Mouse (Mus musculus): ENCODE results near the gene Cnpy3. TPM values are rescaled to one million over a fixed set of nuclear protein-coding genes. Genes with fewer than 3 reads are reported as not detected.

Gene Cnpy3
- polyA plus RNA-seq, 1 experiment from 2014 or later: 79.3 TPM

DNA sequence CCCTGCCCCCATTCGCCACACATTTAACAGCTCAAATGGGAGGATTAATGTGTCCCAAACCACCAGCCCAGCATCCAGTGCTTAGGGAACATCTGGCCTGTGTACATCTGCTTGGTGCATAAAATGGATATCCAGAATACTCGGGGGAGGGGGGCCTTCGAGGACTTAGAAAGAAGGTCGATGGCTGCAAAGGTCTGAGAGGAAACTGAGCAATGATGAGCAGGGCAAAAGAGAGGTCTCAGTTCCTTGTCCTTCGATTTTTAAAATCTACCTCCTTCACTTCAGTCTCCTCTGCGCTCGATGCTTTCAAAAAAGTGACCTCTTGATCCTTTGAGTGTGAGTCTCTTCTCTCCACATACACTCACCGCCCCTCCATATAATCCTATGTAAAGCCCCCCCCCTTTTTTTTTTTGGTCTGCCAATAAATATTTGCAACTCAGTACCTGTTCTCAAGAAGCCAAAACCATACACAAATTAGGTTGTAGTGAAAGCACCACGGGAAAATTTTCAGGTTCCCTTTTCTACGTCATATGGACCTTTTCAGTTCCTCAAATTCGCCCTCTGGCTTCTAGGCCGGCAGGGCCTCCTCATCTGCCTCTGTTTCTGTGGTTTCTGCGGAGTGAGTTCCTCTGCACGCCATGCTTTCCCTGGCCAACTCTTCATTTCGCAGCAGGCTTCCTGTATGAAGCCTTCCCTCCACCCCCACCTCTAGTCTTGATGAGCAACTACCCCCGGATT lies 789 bp downstream of the Cnpy3 start:
- peak overlapping the region; percentile 84 for H3K27ac ChIP-seq
- peak overlapping the region; percentile 77 for H3K4me2 ChIP-seq
- no peaks in the 10 kb centered on the region for H3K9me3 ChIP-seq
- H3K4me1 ChIP-seq: peaks cover 10% of the 10 kb centered on the region
- peak overlapping the region; percentile 68 for H3K4me3 ChIP-seq (replicated peaks)
- no peaks in the 10 kb centered on the region for H3K27me3 ChIP-seq (replicated peaks)
- WGBS: 15% methylated on average over 16 of the region's 16 CpGs
- no peak; the same call in 1 of the 2 replicates for ATAC-seq (ENCODE audit: insufficient read depth, low FRiP score, low read depth)
- no peaks in the 10 kb centered on the region for H3K36me3 ChIP-seq
- peak overlapping the region; percentile 63 for H3K9ac ChIP-seq

- Histone ChIP-seq H3K9me3 (no peaks in the 10 kb centered on the region), H3K27me3 (replicated peaks) (no peaks in the 10 kb centered on the region), H3K4me2 (peak overlapping the region; percentile 77), H3K4me3 (replicated peaks) (peak overlapping the region; percentile 68), H3K9ac (peak overlapping the region; percentile 63; the same call in 1 of the 2 replicates), H3K36me3 (no peaks in the 10 kb centered on the region), H3K27ac (no peak overlapping the region), H3K4me1 (peaks cover 10% of the 10 kb centered on the region)
- ATAC-seq (ENCODE audit: insufficient read depth, low FRiP score, low read depth): no peak
- WGBS: 82% methylated on average over 4 of the region's 4 CpGs
Observed at GRCm38 (mm10) chr17:46750580-46750979, 1.4 kb downstream of the Cnpy3 start.

DNA sequence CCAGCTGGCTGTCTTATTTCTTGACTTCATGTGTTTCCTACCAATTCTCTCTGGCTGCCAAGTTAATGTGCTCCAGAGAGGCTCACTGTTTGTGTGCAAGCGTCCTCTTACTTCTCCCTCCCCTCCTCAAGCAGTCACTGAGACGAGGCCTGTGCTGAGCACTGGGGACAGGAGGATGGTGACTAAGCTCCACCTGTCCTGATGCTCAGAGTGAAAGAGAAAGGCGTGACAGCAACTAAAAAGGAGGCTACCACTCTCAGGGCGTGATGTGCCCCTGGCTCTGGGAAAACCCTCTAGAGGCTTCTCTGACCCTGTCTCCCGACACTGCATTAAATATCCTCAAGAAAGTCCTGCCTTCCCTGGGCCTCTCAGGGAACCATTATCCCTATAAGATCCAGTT lies 2.7 kb downstream of the Cnpy3 start:
- Histone ChIP-seq H3K9me3 (no peaks in the 10 kb centered on the region), H3K4me1 (peaks cover 10% of the 10 kb centered on the region), H3K4me3 (replicated peaks) (no peak overlapping the region), H3K4me2 (no peak overlapping the region), H3K36me3 (peaks cover 6% of the 10 kb centered on the region; the same call in 1 of the 2 replicates), H3K27ac (no peak overlapping the region), H3K9ac (no peak overlapping the region), H3K27me3 (replicated peaks) (no peaks in the 10 kb centered on the region)
- ATAC-seq (ENCODE audit: insufficient read depth, low FRiP score, low read depth): no peak
- 90% methylated on average over 5 of the region's 5 CpGs for WGBS

DNA sequence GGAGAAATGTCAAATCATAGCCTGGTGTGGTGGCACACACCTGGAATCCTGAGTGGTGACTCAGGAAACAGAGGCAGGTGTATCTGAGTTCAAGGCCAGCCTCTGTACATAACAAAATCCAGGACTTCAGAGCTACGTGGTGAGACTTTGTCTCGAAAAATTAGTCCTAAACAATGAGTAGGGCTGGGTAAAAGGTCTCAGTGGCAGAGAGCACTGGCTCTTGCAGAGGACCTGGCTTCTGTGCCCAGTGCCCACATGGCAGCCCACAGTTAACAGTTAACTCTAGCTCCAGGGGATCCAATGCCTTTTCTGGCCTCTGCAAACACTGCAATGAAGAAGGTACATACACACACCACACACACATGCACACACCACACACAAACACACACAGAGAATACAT lies 4.2 kb downstream of the Cnpy3 start:
- no peak overlapping the region for H3K27ac ChIP-seq
- peaks cover 10% of the 10 kb centered on the region for H3K4me1 ChIP-seq
- H3K4me3 ChIP-seq (replicated peaks): no peak overlapping the region
- H3K9ac ChIP-seq: no peak overlapping the region
- H3K4me2 ChIP-seq: no peak overlapping the region
- peaks cover 6% of the 10 kb centered on the region; the same call in 1 of the 2 replicates for H3K36me3 ChIP-seq
- no peaks in the 10 kb centered on the region for H3K9me3 ChIP-seq
- ATAC-seq (ENCODE audit: insufficient read depth, low FRiP score, low read depth): no peak
- H3K27me3 ChIP-seq (replicated peaks): no peaks in the 10 kb centered on the region
- WGBS: 89% methylated on average over 2 of the region's 2 CpGs

- H3K9me3 ChIP-seq: no peaks in the 10 kb centered on the region
- 75% methylated on average over 8 of the region's 8 CpGs for WGBS
- no peaks in the 10 kb centered on the region for H3K27me3 ChIP-seq (replicated peaks)
- no peak overlapping the region for H3K27ac ChIP-seq
- peaks cover 11% of the 10 kb centered on the region; the same call in 1 of the 2 replicates for H3K36me3 ChIP-seq
- no peak for ATAC-seq (ENCODE audit: insufficient read depth, low FRiP score, low read depth)
- H3K4me2 ChIP-seq: no peak overlapping the region
- H3K4me3 ChIP-seq (replicated peaks): no peak overlapping the region
- H3K4me1 ChIP-seq: peaks cover 5% of the 10 kb centered on the region
- no peak overlapping the region for H3K9ac ChIP-seq
Observed at GRCm38 (mm10) chr17:46747234-46747633, 4.8 kb downstream of the Cnpy3 start.

DNA sequence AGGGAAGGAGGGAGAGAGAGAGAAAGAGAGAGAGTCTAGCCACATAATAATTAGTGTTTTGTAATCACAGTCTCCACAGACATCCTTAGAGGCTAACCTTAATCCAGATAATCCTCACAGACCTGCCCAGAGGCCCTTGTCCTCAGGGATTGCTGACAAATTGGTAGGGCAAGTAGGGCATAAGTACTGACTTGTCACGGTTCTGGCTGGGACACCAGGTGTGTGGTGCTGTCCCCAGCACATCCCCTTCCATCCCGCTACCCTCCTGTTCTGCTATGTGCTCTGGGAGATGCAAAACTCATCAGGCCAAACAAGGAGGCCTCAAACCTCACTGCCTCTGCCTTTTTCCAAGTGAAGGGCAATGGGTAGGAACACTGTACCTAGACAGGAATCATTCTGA lies 6.5 kb downstream of the Cnpy3 start:
- H3K27ac ChIP-seq: no peak overlapping the region
- no peak for ATAC-seq (ENCODE audit: insufficient read depth, low FRiP score, low read depth)
- H3K27me3 ChIP-seq (replicated peaks): no peaks in the 10 kb centered on the region
- no peak overlapping the region for H3K9ac ChIP-seq
- no peak overlapping the region for H3K4me3 ChIP-seq (replicated peaks)
- peaks cover 11% of the 10 kb centered on the region; the same call in 1 of the 2 replicates for H3K36me3 ChIP-seq
- no peak overlapping the region for H3K4me2 ChIP-seq
- H3K9me3 ChIP-seq: no peaks in the 10 kb centered on the region
- 80% methylated on average over 2 of the region's 2 CpGs for WGBS
- H3K4me1 ChIP-seq: no peaks in the 10 kb centered on the region

- 86% methylated on average over 9 of the region's 9 CpGs for WGBS
- ATAC-seq (ENCODE audit: insufficient read depth, low FRiP score, low read depth): no peak
- H3K4me3 ChIP-seq (replicated peaks): no peak overlapping the region
- no peak overlapping the region for H3K4me2 ChIP-seq
- H3K36me3 ChIP-seq: peaks cover 11% of the 10 kb centered on the region
- no peaks in the 10 kb centered on the region for H3K4me1 ChIP-seq
- H3K27me3 ChIP-seq (replicated peaks): no peaks in the 10 kb centered on the region
- no peaks in the 10 kb centered on the region for H3K9me3 ChIP-seq
- H3K9ac ChIP-seq: no peak overlapping the region
- H3K27ac ChIP-seq: no peak overlapping the region
Observed at GRCm38 (mm10) chr17:46742986-46743385, 9.0 kb downstream of the Cnpy3 start.

- H3K4me1 ChIP-seq: no peaks in the 10 kb centered on the region
- no peaks in the 10 kb centered on the region for H3K9me3 ChIP-seq
- 94% methylated on average over 6 of the region's 6 CpGs for WGBS
- H3K27me3 ChIP-seq (replicated peaks): no peaks in the 10 kb centered on the region
- no peak overlapping the region for H3K4me2 ChIP-seq
- no peak overlapping the region for H3K27ac ChIP-seq
- H3K9ac ChIP-seq: no peak overlapping the region
- H3K36me3 ChIP-seq: peaks cover 11% of the 10 kb centered on the region
- H3K4me3 ChIP-seq (replicated peaks): no peak overlapping the region
- ATAC-seq (ENCODE audit: insufficient read depth, low FRiP score, low read depth): no peak
Observed at GRCm38 (mm10) chr17:46741305-46741704, 10.7 kb downstream of the Cnpy3 start.

- no peaks in the 10 kb centered on the region for H3K27me3 ChIP-seq (replicated peaks)
- ATAC-seq (ENCODE audit: insufficient read depth, low FRiP score, low read depth): no peak
- no peak overlapping the region for H3K9ac ChIP-seq
- no peaks in the 10 kb centered on the region for H3K9me3 ChIP-seq
- no peaks in the 10 kb centered on the region; the same call in 1 of the 2 replicates for H3K36me3 ChIP-seq
- no peaks in the 10 kb centered on the region for H3K4me1 ChIP-seq
- 59% methylated on average over 10 of the region's 10 CpGs for WGBS
- no peak overlapping the region for H3K27ac ChIP-seq
- H3K4me3 ChIP-seq (replicated peaks): no peak overlapping the region
- H3K4me2 ChIP-seq: no peak overlapping the region
Observed at GRCm38 (mm10) chr17:46736160-46736559, 15.9 kb downstream of the Cnpy3 start.

GRCm38 (mm10) chr17:46735287-46735686 lies 16.7 kb downstream of the Cnpy3 start:
- Histone ChIP-seq H3K27me3 (replicated peaks) (no peaks in the 10 kb centered on the region), H3K4me2 (no peak overlapping the region), H3K9me3 (no peaks in the 10 kb centered on the region), H3K36me3 (no peaks in the 10 kb centered on the region; the same call in 1 of the 2 replicates), H3K4me1 (no peaks in the 10 kb centered on the region), H3K27ac (no peak overlapping the region), H3K9ac (no peak overlapping the region), H3K4me3 (replicated peaks) (no peak overlapping the region)
- ATAC-seq (ENCODE audit: insufficient read depth, low FRiP score, low read depth): peak; percentile 67; the same call in 1 of the 2 replicates
- WGBS: 86% methylated on average over 7 of the region's 7 CpGs

DNA sequence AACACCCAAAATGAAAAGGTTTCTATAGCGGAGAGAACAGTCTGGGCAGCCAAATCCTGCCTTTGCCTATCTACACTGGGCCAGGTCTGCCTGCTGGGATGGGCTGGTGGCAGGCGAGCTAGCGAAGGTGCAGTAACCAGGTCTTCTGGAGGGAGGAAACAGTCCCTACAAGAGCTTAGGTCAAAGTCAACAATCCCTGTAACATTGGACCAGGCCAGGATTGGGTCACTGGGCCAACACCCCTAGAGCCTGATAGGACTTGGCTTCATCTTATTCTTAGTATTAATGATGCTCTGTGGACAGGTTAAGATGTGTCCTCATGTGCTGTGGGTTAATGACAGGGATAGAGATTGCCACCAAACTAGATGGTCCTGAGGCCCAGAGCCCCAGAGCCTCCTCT lies 18.0 kb downstream of the Cnpy3 start:
- H3K36me3 ChIP-seq: no peaks in the 10 kb centered on the region; the same call in 1 of the 2 replicates
- H3K4me2 ChIP-seq: no peak overlapping the region
- H3K4me3 ChIP-seq (replicated peaks): no peak overlapping the region
- no peak for ATAC-seq (ENCODE audit: insufficient read depth, low FRiP score, low read depth)
- H3K9me3 ChIP-seq: no peaks in the 10 kb centered on the region
- no peak overlapping the region for H3K27ac ChIP-seq
- WGBS: 91% methylated on average over 3 of the region's 3 CpGs
- 0 out of 2 replicates have a peak, but pooled peaks cover 4% of the 10 kb centered on the region for H3K4me1 ChIP-seq
- H3K9ac ChIP-seq: no peak overlapping the region
- H3K27me3 ChIP-seq (replicated peaks): no peaks in the 10 kb centered on the region

GRCm38 (mm10) chr17:46728904-46729318 lies 23.1 kb downstream of the Cnpy3 start, which contains the start of gene Gnmt:
Gnmt (minus strand) TSS chr17:46729168.
- ATAC-seq (ENCODE audit: insufficient read depth, low FRiP score, low read depth): peak; percentile 65; the same call in 1 of the 2 replicates

More at GRCm38 (mm10) chr17:46728904-46729318, 23.1 kb downstream of the Cnpy3 start, which contains the start of gene Gnmt:
- H3K4me1 ChIP-seq: 0 out of 2 replicates have a peak, but pooled peaks cover 4% of the 10 kb centered on the region
- H3K4me3 ChIP-seq (replicated peaks): peak within 1 kb of the TSS; percentile 33
- no peaks in the 10 kb centered on the region; the same call in 1 of the 2 replicates for H3K36me3 ChIP-seq
- H3K27ac ChIP-seq: no peak within 1 kb of the TSS
- H3K27me3 ChIP-seq (replicated peaks): no peaks in the 10 kb centered on the region
- H3K9ac ChIP-seq: no peak within 1 kb of the TSS
- WGBS: 15% methylated on average over 24 of the region's 24 CpGs
- H3K9me3 ChIP-seq: no peaks in the 10 kb centered on the region
- peak within 1 kb of the TSS; percentile 57 for H3K4me2 ChIP-seq

Data from stomach, embryonic 15.5 days (tissue).